Mouse (Mus musculus) macrophage (primary cell): ENCODE results near the gene Rsrc1. TPM values are rescaled to one million over a fixed set of nuclear protein-coding genes. Genes with fewer than 3 reads are reported as not detected.

Experiments
- H3K27ac ChIP-seq: fragments of 350-480 bp; formaldehyde crosslinking; 2 replicates; pipeline ENCODE4 v1.9.0; 2021
- H3K36me3 ChIP-seq: fragments of 350-480 bp; formaldehyde crosslinking; 2 replicates; pipeline ENCODE4 v1.9.0; 2021; ENCODE audit errors: inconsistent target
- H3K4me3 ChIP-seq: fragments of 350-480 bp; formaldehyde crosslinking; 2 replicates; pipeline ENCODE4 v1.9.0; 2021; ENCODE audit errors: inconsistent target
- H3K79me2 ChIP-seq: fragments of 350-480 bp; formaldehyde crosslinking; 2 replicates; pipeline ENCODE4 v1.9.0; 2021; ENCODE audit errors: inconsistent target
- WGBS: methylation state at CpG from one replicate; pipeline ENCODE4 v1.1.7; 2026; ENCODE audit warnings: inconsistent platforms; ENCODE audit not compliant: missing documents; 5-methylcytosine and 5-hydroxymethylcytosine counted together
- polyA plus RNA-seq: library from polyadenylated mRNA; stranded (reverse); fragments of 250-400 nt; gene quantifications from 3 replicates; pipeline ENCODE4 v1.2.4, GENCODE M21; 2018; ENCODE audit warnings: inconsistent platforms

The Rsrc1 gene
- polyA plus RNA-seq, 1 experiment from 2014 or later, result 38.8 TPM

DNA sequence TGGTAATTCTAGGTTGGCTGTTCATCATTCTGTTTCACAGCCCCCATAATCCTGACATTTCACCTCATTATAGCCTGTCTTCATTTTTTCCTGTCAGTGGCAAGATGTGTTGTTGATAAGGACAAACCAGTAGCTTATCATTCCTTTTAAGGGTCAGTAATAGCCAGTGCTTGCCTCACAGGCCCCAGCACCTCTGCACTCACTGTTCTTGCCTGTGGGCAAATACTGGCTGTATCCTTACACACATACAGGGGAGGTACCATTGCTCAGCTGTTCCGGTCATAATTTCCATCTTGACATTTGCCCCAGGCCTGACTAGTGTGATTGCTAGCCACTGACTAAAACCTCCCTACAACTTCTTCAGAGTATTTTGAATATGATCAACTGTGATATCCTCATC, 302.8 kb downstream of the Rsrc1 start:
- no peaks in the 10 kb centered on the region for H3K36me3 ChIP-seq
- WGBS, result 90% methylated on average over 1 of the region's 1 CpGs

DNA sequence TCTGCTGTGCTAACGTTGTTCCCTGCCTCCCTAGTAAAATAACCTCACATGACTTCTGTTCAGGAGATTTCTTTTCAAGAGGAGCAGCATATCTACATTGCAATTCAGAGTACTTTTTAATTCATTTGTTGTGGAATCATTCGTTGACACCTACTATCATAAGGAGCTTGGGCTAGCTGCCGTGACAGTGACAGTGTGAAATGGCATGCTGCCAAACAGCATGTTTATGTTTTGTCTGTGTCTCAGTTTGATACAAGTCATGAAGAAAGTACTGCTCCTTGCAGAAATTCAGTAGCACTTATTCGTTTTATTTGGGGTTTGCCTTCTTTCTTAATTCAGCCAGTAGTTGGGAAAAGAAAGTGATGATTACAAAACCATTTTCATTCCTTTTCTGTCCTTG, 303.7 kb downstream of the Rsrc1 start:
- Histone ChIP-seq H3K79me2 (no peaks in the 10 kb centered on the region), H3K4me3 (no peak overlapping the region), H3K36me3 (no peaks in the 10 kb centered on the region), H3K27ac (no peak overlapping the region)
- WGBS, result 88% methylated on average over 4 of the region's 4 CpGs

More for the DNA sequence above, 302.8 kb downstream of the Rsrc1 start:
- Histone ChIP-seq H3K4me3 (no peak overlapping the region), H3K79me2 (no peaks in the 10 kb centered on the region), H3K27ac (no peak overlapping the region)

DNA sequence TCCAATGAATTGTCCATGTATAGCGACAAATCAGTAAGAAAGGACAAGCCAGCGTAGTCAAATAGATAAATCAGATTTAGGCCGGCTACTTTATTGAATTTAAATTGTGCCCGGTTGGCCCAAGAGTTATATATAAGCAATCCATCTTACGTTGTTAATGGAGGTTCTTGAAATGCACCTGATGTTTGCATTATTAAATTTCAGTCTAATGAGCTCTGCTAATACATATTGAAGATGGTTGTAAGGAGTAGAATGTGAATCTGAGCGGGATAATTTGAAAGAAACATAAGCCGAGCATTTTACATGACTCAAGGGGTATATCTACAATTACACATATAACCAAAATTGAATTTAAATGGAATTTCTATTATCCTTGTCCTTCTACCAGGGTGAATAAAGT, 307.5 kb downstream of the Rsrc1 start:
- Histone ChIP-seq H3K36me3 (no peaks in the 10 kb centered on the region), H3K27ac (no peak overlapping the region), H3K79me2 (no peaks in the 10 kb centered on the region), H3K4me3 (no peak overlapping the region)
- 96% methylated on average over 7 of the region's 7 CpGs for WGBS

DNA sequence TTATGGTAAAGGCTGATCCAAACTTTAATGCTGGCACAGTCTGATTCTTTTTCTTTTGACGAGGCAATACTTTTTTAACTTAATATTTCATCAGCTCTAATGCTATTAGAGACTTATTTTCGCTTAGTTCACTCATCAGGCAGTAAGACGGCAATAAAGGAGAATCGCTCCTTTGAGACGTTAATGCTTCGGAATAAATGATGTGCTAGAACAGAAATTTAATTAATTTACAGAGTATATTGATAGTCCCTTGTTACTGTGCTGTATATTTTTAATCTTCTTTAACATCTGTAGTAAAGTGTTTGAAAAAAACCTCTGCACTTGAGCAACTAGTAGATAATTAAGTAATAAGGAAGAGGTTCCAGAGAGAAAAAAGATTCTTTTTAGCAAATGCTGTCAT, 308.3 kb downstream of the Rsrc1 start:
- H3K36me3 ChIP-seq, result no peaks in the 10 kb centered on the region
- H3K4me3 ChIP-seq, result no peak overlapping the region
- H3K27ac ChIP-seq, result no peak overlapping the region
- 100% methylated on average over 6 of the region's 6 CpGs for WGBS
- no peaks in the 10 kb centered on the region for H3K79me2 ChIP-seq

DNA sequence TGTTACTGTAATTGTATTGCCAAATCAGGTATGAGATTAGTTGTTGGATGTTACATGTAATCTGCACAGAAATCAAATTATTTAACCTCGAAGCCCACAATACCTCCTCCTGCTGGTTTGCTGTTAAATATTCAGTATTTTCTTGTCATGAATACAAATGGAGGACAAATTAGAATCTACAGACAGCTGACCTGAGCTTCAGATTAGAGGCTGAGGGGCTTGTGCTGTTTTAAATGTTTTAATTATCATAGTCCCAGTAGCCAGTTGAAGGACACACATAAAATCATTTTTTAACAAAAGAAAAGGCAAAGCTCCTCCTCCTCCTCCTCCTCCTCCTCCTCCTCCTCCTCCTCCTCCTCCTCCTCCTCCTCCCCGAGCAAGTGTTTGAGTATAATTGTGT, 327.5 kb downstream of the Rsrc1 start:
- no peaks in the 10 kb centered on the region for H3K79me2 ChIP-seq
- H3K27ac ChIP-seq, result no peak overlapping the region
- H3K4me3 ChIP-seq, result no peak overlapping the region
- no peaks in the 10 kb centered on the region for H3K36me3 ChIP-seq
- 92% methylated on average over 1 of the region's 2 CpGs for WGBS

GRCm38 (mm10) chr3:67309644-67310311, 328.6 kb downstream of the Rsrc1 start:
- H3K4me3 ChIP-seq, result no peak overlapping the region
- 94% methylated on average over 7 of the region's 7 CpGs for WGBS
- H3K27ac ChIP-seq, result no peak overlapping the region
- no peaks in the 10 kb centered on the region for H3K36me3 ChIP-seq
- no peaks in the 10 kb centered on the region for H3K79me2 ChIP-seq

DNA sequence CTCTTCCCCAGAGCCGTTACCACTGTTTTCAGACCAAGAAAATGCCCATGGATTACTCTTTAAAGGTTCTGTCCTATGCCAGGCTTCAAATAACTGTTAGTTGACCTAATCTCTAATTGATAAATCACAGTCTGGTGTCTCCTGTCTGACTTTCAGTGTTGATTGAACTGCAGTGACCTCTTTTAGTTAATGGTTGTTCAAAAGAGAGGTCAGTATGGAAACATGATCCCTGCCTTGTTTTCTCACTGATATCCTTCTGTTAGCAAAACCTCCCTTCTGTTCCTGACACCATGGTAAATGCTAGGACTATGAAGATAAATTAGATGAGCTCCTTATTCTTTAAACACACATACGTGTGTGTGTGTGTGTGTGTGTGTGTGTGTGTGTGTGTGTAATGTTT, 330.2 kb downstream of the Rsrc1 start:
- 100% methylated on average over 1 of the region's 2 CpGs for WGBS
- no peak overlapping the region for H3K27ac ChIP-seq
- H3K79me2 ChIP-seq, result no peaks in the 10 kb centered on the region
- no peak overlapping the region for H3K4me3 ChIP-seq
- H3K36me3 ChIP-seq, result no peaks in the 10 kb centered on the region

- Histone ChIP-seq H3K79me2 (no peaks in the 10 kb centered on the region), H3K27ac (no peak overlapping the region), H3K36me3 (no peaks in the 10 kb centered on the region), H3K4me3 (no peak overlapping the region)
- WGBS, result 89% methylated on average over 4 of the region's 4 CpGs
Observed at GRCm38 (mm10) chr3:67322422-67322821, 341.2 kb downstream of the Rsrc1 start.

- Histone ChIP-seq H3K4me3 (no peak overlapping the region), H3K27ac (no peak overlapping the region), H3K36me3 (no peaks in the 10 kb centered on the region), H3K79me2 (no peaks in the 10 kb centered on the region)
- 93% methylated on average over 3 of the region's 3 CpGs for WGBS
Observed at GRCm38 (mm10) chr3:67339558-67339957, 358.4 kb downstream of the Rsrc1 start.

GRCm38 (mm10) chr3:67340921-67341320, 359.7 kb downstream of the Rsrc1 start:
- Histone ChIP-seq H3K79me2 (no peaks in the 10 kb centered on the region), H3K27ac (no peak overlapping the region), H3K36me3 (no peaks in the 10 kb centered on the region), H3K4me3 (no peak overlapping the region)
- WGBS, result 100% methylated on average over 7 of the region's 7 CpGs

DNA sequence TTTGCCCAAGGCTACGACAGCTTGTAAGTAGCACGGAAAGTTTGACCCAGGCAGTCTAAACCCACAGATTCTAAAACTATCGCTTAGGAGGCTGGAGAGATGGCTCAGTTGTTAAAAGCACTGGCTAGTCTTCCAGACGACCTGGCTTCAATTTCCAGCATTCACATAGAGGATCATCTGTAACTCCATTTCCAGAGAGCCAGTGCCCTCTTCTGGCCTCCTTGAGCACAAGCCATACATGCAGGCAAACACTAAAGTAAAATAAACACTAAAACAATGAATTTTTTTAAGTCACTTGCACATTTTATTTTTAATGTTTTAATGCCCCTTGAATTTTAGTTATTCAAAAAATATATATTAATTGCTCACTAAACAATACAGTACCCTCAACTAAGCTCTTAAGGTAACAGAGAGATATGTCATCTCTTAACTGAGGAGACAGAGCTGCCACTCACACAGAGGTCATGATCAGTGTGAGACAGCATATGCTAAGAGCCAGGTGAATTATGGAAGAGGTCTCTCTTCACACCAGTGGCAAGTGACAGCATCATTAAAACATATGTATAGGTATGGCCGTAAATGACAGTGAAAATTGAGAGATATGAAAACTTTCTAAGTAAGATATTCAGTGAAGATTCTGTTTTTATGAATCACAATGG, 361.9 kb downstream of the Rsrc1 start:
- Histone ChIP-seq H3K79me2 (no peaks in the 10 kb centered on the region), H3K4me3 (no peak overlapping the region), H3K36me3 (no peaks in the 10 kb centered on the region), H3K27ac (no peak overlapping the region)
- 85% methylated on average over 5 of the region's 5 CpGs for WGBS

GRCm38 (mm10) chr3:67344599-67344998, 363.4 kb downstream of the Rsrc1 start:
- no peak overlapping the region for H3K27ac ChIP-seq
- no peaks in the 10 kb centered on the region for H3K36me3 ChIP-seq
- H3K4me3 ChIP-seq, result no peak overlapping the region
- 44% methylated on average over 2 of the region's 2 CpGs for WGBS
- no peaks in the 10 kb centered on the region for H3K79me2 ChIP-seq

GRCm38 (mm10) chr3:67346674-67347073, 365.5 kb downstream of the Rsrc1 start:
- 85% methylated on average over 2 of the region's 2 CpGs for WGBS
- H3K4me3 ChIP-seq, result no peak overlapping the region
- no peaks in the 10 kb centered on the region for H3K36me3 ChIP-seq
- no peaks in the 10 kb centered on the region for H3K79me2 ChIP-seq
- H3K27ac ChIP-seq, result no peak overlapping the region

GRCm38 (mm10) chr3:67351406-67352127, 370.4 kb downstream of the Rsrc1 start:
- Histone ChIP-seq H3K36me3 (no peaks in the 10 kb centered on the region), H3K27ac (no peak overlapping the region), H3K79me2 (no peaks in the 10 kb centered on the region), H3K4me3 (no peak overlapping the region)
- 87% methylated on average over 12 of the region's 12 CpGs for WGBS

DNA sequence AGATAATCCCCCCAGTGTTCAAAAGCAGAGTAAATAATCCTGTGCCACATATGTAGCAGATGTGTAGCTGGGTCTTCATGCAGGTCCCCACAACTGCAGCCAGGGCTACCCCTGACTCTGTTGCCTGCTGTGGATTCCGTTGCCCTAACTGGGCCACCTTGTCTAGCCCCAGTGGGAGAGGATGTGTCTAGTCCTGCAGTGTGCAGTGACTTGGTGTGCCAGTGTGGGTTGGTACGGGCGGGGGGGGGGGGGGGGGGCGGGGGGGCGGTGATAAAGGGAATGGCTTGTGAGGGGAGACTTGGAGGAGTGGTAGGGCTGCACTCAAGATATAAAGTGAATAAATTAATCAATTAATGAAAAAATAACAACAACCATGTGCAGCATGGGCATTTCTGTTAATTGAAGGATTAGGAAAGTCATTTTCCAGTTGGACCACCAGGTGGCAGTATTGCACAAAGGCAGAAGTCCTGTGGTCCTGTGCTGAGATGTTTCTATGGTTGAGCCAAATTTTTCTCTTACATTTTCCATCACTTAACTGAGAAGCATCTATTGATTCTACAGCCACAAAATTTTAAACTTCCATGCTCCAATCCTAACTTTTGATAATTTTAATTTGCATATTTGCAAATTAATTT, 371.1 kb downstream of the Rsrc1 start:
- H3K4me3 ChIP-seq, result no peak overlapping the region
- no peaks in the 10 kb centered on the region for H3K79me2 ChIP-seq
- WGBS, result 33% methylated on average over 1 of the region's 5 CpGs
- H3K27ac ChIP-seq, result no peak overlapping the region
- no peaks in the 10 kb centered on the region for H3K36me3 ChIP-seq
